Mouse (Mus musculus) E14TG2a.4 (cell line): ENCODE measurements around the gene Thnsl1.

Experiments used
- CTCF ChIP-seq: conservative IDR thresholded peaks from 2 replicates; pipeline ENCODE4 v1.5.1; 2014; ENCODE audit warnings: low read length
- NANOG ChIP-seq: IDR thresholded peaks from 2 replicates; pipeline ENCODE4 v1.6.1; 2014; ENCODE audit warnings: borderline replicate concordance, low read length, mixed read lengths
- POU5F1 ChIP-seq: IDR thresholded peaks from 2 replicates; pipeline ENCODE4 v1.6.1; 2014; ENCODE audit warnings: low read length, borderline replicate concordance

- TF ChIP-seq CTCF (no peak), NANOG (no peak), POU5F1 (no peak)
Observed at GRCm38 (mm10) chr2:21230276-21230675, 24.8 kb downstream of the Thnsl1 start.
